Mouse (Mus musculus): ENCODE results near the gene Cyp26c1.

Gene Cyp26c1

GRCm38 (mm10) chr19:37669486-37669885, 15.9 kb upstream of the Cyp26c1 start:
- Histone ChIP-seq H3K36me3 (ENCODE audit: insufficient read depth, low read length) (no peaks in the 10 kb centered on the region), H3K9me3 (ENCODE audit: low read length) (no peaks in the 10 kb centered on the region), H3K4me3 (replicated peaks; ENCODE audit: low read length) (no peak overlapping the region), H3K27me3 (ENCODE audit: insufficient read depth, low read length) (no peaks in the 10 kb centered on the region), H3K4me1 (replicated peaks; ENCODE audit: low read depth, low read length) (peaks cover 5% of the 10 kb centered on the region)
- TF ChIP-seq NANOG (IDR thresholded peaks at IDR 0.05; ENCODE audit: borderline replicate concordance, low read length) (no peak), CTCF (conservative IDR thresholded peaks at IDR 0.05; ENCODE audit: low read length) (no peak), POU5F1 (IDR thresholded peaks at IDR 0.05; ENCODE audit: borderline replicate concordance, low read length) (no peak)

- no peaks in the 10 kb centered on the region for H3K36me3 ChIP-seq (ENCODE audit: insufficient read depth, low read length)
- TF ChIP-seq CTCF (conservative IDR thresholded peaks at IDR 0.05; ENCODE audit: low read length) (no peak), NANOG (IDR thresholded peaks at IDR 0.05; ENCODE audit: borderline replicate concordance, low read length) (no peak), POU5F1 (IDR thresholded peaks at IDR 0.05; ENCODE audit: borderline replicate concordance, low read length) (no peak)
- H3K4me1 ChIP-seq (replicated peaks; ENCODE audit: low read depth, low read length): peaks cover 5% of the 10 kb centered on the region
- no peak overlapping the region for H3K4me3 ChIP-seq (replicated peaks; ENCODE audit: low read length)
- H3K9me3 ChIP-seq (ENCODE audit: low read length): no peaks in the 10 kb centered on the region
- no peaks in the 10 kb centered on the region for H3K27me3 ChIP-seq (ENCODE audit: insufficient read depth, low read length)
These were observed 12.0 kb upstream of the Cyp26c1 start for GRCm38 (mm10) chr19:37673393-37673792.

DNA sequence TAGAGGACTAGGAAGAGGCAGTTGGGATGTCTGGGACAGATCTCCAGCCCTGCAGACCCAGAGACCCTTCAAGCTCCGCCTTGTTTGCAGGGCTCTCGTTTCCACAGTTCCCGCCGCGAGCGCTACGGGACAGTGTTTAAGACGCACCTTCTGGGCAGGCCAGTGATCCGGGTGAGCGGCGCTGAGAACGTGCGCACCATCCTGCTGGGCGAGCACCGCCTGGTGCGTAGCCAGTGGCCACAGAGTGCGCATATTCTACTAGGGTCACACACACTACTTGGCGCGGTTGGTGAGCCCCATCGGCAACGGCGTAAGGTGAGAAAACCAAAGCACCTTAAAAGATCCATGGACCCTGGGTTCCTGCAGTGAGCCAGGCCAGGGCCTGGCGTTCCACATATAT, 966 bp downstream of the Cyp26c1 start:
- TF ChIP-seq CTCF (conservative IDR thresholded peaks at IDR 0.05; ENCODE audit: low read length) (no peak), POU5F1 (IDR thresholded peaks at IDR 0.05; ENCODE audit: borderline replicate concordance, low read length) (no peak), NANOG (IDR thresholded peaks at IDR 0.05; ENCODE audit: borderline replicate concordance, low read length) (no peak)
- Histone ChIP-seq H3K9me3 (ENCODE audit: low read length) (no peaks in the 10 kb centered on the region), H3K4me3 (replicated peaks; ENCODE audit: low read length) (peak overlapping the region; percentile 63), H3K27me3 (ENCODE audit: insufficient read depth, low read length) (peaks cover 86% of the 10 kb centered on the region), H3K36me3 (ENCODE audit: insufficient read depth, low read length) (no peaks in the 10 kb centered on the region), H3K4me1 (replicated peaks; ENCODE audit: low read depth, low read length) (peaks cover 57% of the 10 kb centered on the region)

DNA sequence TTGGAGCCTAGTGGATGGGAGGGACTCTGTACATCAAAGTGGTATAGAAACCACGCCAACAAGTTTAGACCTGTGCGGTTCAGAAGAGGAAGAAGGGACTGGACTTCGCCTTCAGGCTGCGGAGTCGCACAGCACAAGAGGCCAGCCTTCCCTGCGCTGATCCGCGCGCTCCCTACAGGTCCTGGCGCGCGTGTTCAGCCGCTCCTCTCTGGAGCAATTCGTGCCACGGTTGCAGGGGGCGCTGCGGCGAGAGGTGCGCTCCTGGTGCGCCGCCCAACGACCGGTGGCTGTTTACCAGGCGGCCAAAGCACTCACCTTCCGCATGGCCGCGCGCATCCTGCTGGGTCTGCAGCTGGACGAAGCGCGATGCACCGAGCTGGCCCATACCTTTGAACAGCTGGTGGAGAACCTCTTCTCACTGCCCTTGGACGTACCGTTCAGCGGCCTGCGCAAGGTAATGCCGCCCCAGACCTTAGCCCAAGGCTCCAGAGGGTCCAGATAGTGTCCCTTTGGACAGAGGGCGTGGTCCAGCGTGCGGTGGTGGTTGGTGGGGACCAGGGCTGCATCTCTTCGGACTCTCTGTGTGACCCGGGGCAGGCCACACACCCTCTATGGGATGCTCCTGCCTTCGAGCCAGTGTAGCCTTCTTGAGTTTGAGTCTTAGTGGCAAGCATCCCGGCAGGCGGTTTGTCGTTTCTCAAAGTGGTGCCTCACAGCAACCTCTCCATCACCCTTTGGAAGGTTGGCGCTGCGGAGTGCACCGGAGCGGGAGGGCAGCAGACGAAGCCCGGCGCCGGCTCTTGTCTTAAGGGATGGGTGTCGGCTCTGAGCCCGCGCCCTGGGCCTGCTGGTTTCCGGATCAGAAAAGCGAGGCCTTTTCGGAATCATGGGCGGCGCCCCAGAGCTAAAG, 1.8 kb downstream of the Cyp26c1 start:
- no peaks in the 10 kb centered on the region for H3K36me3 ChIP-seq (ENCODE audit: insufficient read depth, low read length)
- no peaks in the 10 kb centered on the region for H3K9me3 ChIP-seq (ENCODE audit: low read length)
- peaks cover 57% of the 10 kb centered on the region for H3K4me1 ChIP-seq (replicated peaks; ENCODE audit: low read depth, low read length)
- TF ChIP-seq CTCF (conservative IDR thresholded peaks at IDR 0.05; ENCODE audit: low read length): peak; percentile 4; the same call in 1 of the 2 replicates
- TF ChIP-seq POU5F1 (IDR thresholded peaks at IDR 0.05; ENCODE audit: borderline replicate concordance, low read length): no peak
- peak overlapping the region; percentile 63 for H3K4me3 ChIP-seq (replicated peaks; ENCODE audit: low read length)
- H3K27me3 ChIP-seq (ENCODE audit: insufficient read depth, low read length): peaks cover 91% of the 10 kb centered on the region

DNA sequence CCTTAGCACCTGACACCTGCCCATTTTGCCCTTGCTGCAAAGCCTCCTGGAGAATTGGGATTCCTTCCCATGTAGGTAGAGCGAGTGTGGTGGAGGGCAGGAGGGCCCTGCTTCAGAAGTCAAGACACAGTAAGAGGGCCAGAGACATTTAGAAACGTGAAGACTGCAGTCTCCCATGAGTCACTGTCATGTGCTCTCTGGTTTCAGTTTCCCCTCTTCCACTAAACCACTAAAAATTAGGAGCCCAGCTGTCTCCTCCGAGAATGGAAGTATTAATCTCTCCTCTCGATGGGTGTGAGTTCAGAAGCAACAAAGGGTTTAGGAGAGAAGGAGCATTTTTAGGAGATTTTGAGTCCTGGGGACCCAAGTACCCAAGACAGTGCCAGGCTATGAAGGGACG, 4.1 kb downstream of the Cyp26c1 start:
- no peaks in the 10 kb centered on the region for H3K9me3 ChIP-seq (ENCODE audit: low read length)
- H3K27me3 ChIP-seq (ENCODE audit: insufficient read depth, low read length): peaks cover 99% of the 10 kb centered on the region
- TF ChIP-seq NANOG (IDR thresholded peaks at IDR 0.05; ENCODE audit: borderline replicate concordance, low read length) (no peak), POU5F1 (IDR thresholded peaks at IDR 0.05; ENCODE audit: borderline replicate concordance, low read length) (no peak)
- no peak overlapping the region for H3K4me3 ChIP-seq (replicated peaks; ENCODE audit: low read length)
- no peaks in the 10 kb centered on the region for H3K36me3 ChIP-seq (ENCODE audit: insufficient read depth, low read length)
- peaks cover 62% of the 10 kb centered on the region for H3K4me1 ChIP-seq (replicated peaks; ENCODE audit: low read depth, low read length)

DNA sequence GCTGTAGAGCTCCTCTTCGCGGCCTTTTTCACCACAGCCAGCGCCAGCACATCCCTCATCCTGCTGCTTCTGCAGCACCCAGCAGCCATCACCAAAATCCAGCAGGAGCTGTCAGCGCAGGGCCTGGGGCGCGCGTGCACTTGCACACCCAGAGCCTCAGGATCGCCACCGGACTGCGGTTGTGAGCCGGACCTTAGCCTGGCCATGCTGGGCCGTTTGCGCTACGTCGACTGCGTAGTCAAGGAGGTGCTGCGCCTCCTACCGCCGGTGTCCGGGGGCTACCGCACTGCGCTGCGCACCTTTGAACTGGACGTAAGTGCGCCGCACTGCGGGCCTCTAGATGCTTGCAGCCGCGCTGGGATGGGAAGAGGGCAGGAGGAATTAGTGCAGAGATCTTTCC, 5.3 kb downstream of the Cyp26c1 start:
- H3K4me1 ChIP-seq (replicated peaks; ENCODE audit: low read depth, low read length): peaks cover 59% of the 10 kb centered on the region
- H3K9me3 ChIP-seq (ENCODE audit: low read length): no peaks in the 10 kb centered on the region
- TF ChIP-seq NANOG (IDR thresholded peaks at IDR 0.05; ENCODE audit: borderline replicate concordance, low read length) (no peak), CTCF (conservative IDR thresholded peaks at IDR 0.05; ENCODE audit: low read length) (peak; percentile 35)

GRCm38 (mm10) chr19:37692879-37693278, 7.5 kb downstream of the Cyp26c1 start:
- TF ChIP-seq POU5F1 (IDR thresholded peaks at IDR 0.05; ENCODE audit: borderline replicate concordance, low read length) (no peak), NANOG (IDR thresholded peaks at IDR 0.05; ENCODE audit: borderline replicate concordance, low read length) (no peak), CTCF (conservative IDR thresholded peaks at IDR 0.05; ENCODE audit: low read length) (no peak)
- H3K9me3 ChIP-seq (ENCODE audit: low read length): no peaks in the 10 kb centered on the region

More for the DNA sequence above, 5.3 kb downstream of the Cyp26c1 start:
- H3K27me3 ChIP-seq (ENCODE audit: insufficient read depth, low read length): peaks cover 100% of the 10 kb centered on the region
- peak overlapping the region; percentile 57 for H3K4me3 ChIP-seq (replicated peaks; ENCODE audit: low read length)
- no peaks in the 10 kb centered on the region for H3K36me3 ChIP-seq (ENCODE audit: insufficient read depth, low read length)

DNA sequence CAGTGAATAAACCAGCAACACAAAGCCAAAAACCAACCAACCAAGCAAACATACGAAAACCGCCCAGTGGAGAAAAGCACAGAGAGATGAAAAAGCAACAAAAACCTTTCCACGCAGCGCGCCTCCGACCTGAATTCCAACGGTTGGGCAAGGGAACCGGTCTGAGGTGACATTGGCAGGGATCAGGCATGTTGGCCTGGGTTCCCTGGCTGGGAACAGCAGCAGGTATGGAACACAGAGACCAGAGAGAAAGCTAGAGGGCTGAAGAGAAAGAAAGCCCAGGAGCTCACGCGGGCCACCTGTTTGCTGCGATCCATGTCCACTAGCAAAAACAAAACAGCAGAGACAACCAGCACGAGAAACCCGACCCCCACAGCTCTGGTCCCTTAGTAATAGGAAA, 9.8 kb downstream of the Cyp26c1 start:
- Histone ChIP-seq H3K36me3 (ENCODE audit: insufficient read depth, low read length) (no peaks in the 10 kb centered on the region), H3K4me1 (replicated peaks; ENCODE audit: low read depth, low read length) (peaks cover 60% of the 10 kb centered on the region)
- TF ChIP-seq NANOG (IDR thresholded peaks at IDR 0.05; ENCODE audit: borderline replicate concordance, low read length) (no peak), CTCF (conservative IDR thresholded peaks at IDR 0.05; ENCODE audit: low read length) (no peak), POU5F1 (IDR thresholded peaks at IDR 0.05; ENCODE audit: borderline replicate concordance, low read length) (no peak)

More at GRCm38 (mm10) chr19:37692879-37693278, 7.5 kb downstream of the Cyp26c1 start:
- Histone ChIP-seq H3K27me3 (ENCODE audit: insufficient read depth, low read length) (peaks cover 100% of the 10 kb centered on the region), H3K36me3 (ENCODE audit: insufficient read depth, low read length) (no peaks in the 10 kb centered on the region), H3K4me1 (replicated peaks; ENCODE audit: low read depth, low read length) (peaks cover 54% of the 10 kb centered on the region), H3K4me3 (replicated peaks; ENCODE audit: low read length) (peak overlapping the region; percentile 71)

More for the DNA sequence above, 9.8 kb downstream of the Cyp26c1 start:
- H3K27me3 ChIP-seq (ENCODE audit: insufficient read depth, low read length): peaks cover 100% of the 10 kb centered on the region
- H3K9me3 ChIP-seq (ENCODE audit: low read length): no peaks in the 10 kb centered on the region
- H3K4me3 ChIP-seq (replicated peaks; ENCODE audit: low read length): 0 out of 2 replicates have a peak overlapping the region, but pooled peaks have one; percentile 29
